8 mouse cellular contexts compared by ENCODE assay signal in the genomic region with DNA sequence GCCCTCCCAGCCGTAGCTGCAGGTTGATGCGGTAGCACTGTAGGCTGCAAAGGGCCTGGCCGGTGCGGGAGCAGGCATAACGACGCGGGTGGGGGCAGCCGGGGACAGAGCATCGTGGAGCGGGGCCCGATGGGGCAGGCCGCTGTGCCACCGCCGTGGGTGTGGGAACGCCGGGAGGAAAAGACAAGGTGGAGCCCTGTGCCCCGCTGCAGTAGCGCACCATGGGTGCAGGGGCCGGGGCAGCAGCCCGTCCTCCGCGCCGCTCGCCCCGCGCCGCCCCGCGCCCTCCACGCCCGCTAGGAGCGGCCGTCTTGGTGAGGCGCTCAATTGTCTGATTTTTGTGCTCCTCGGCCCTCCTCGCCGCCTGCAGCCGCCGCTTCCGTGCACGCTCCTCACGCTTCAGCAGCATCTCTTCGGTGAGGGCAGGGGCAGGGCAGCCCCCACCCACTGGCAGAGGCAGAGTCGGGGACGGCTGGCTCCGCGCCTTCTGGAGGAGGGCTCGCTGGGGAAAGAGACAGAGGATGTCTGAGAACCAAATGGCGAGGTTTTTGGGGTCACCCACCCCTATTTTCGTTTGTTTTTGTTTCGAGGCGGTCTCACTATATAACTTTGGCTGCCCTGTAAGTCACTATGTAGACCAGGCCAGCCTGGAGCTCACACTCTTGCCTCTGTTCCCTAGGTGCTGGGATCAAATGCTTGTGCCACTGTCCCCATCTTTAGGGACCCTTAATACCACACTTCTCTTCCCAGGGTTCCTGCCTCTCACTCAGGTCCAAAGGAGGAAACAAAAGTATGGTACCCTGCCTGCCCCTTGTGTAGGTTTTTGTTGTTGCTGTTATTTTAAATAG. TPM values are rescaled to one million over a fixed set of nuclear protein-coding genes. Genes with fewer than 3 reads are reported as not detected.
A peak's percentile ranks its signal among the peaks of the same experiment; 100 is the strongest.
DNase-seq lines count a peak whose midpoint lies in the region; ATAC-seq and TF ChIP-seq lines count a peak whose summit lies in the region.

No protein-coding gene starts in this region.

- peak overlapping the region; percentile 94 for H3K9ac ChIP-seq in heart, embryonic 13.5 days
- H3K9ac ChIP-seq in ES-Bruce4 (ENCODE audit: low read depth, poor library complexity, severe bottlenecking), result peak overlapping the region; percentile 86
- H3K9ac ChIP-seq in embryonic facial prominence, embryonic 11.5 days (replicated peaks; ENCODE audit: low read length), result peak overlapping the region; percentile 98
- H3K9ac ChIP-seq in midbrain, embryonic 13.5 days (replicated peaks), result peak overlapping the region; percentile 91

- peaks cover 32% of the 10 kb centered on the region for H3K36me3 ChIP-seq in heart, embryonic 13.5 days
- H3K36me3 ChIP-seq in ES-Bruce4 (ENCODE audit: control insufficient read depth, insufficient read depth, low read length, poor library complexity, severe bottlenecking), result 0 out of 2 replicates have a peak, but pooled peaks cover under 1% of the 10 kb centered on the region
- H3K36me3 ChIP-seq in embryonic facial prominence, embryonic 11.5 days (replicated peaks; ENCODE audit: control insufficient read depth, insufficient read depth, low read depth, low read length), result no peaks in the 10 kb centered on the region; the same call in 1 of the 2 replicates
- peaks cover 28% of the 10 kb centered on the region for H3K36me3 ChIP-seq in midbrain, embryonic 13.5 days

- no peak for DNase-seq in heart, postnatal 4 days
- peak; percentile 40 for DNase-seq in embryonic facial prominence, embryonic 11.5 days (ENCODE audit: low spot score)
- DNase-seq in c-Kit-positive CD71-positive TER-119-positive erythroid progenitor cells, embryonic 14.5 days (ENCODE audit: low spot score), result no peak
- DNase-seq in adrenal gland, postnatal 14 days, result no peak

- TF ChIP-seq CTCF in ES-Bruce4 (IDR thresholded peaks at IDR 0.05; ENCODE audit: low read depth, low read length), result no peak

- 2% methylated on average over 52 of the region's 52 CpGs for WGBS in heart, embryonic 13.5 days
- 1% methylated on average over 35 of the region's 52 CpGs for WGBS in embryonic facial prominence, embryonic 11.5 days
- WGBS in midbrain, embryonic 13.5 days, result 1% methylated on average over 47 of the region's 52 CpGs

- H3K27me3 ChIP-seq in heart, embryonic 13.5 days (replicated peaks), result no peaks in the 10 kb centered on the region
- H3K27me3 ChIP-seq in ES-Bruce4 (ENCODE audit: control insufficient read depth, insufficient read depth, low read length, poor library complexity, severe bottlenecking), result no peaks in the 10 kb centered on the region
- H3K27me3 ChIP-seq in embryonic facial prominence, embryonic 11.5 days (ENCODE audit: control insufficient read depth, insufficient read depth, low read length), result no peaks in the 10 kb centered on the region
- H3K27me3 ChIP-seq in midbrain, embryonic 13.5 days, result no peaks in the 10 kb centered on the region

- no peak for TF ChIP-seq POLR2A in ES-Bruce4 (IDR thresholded peaks at IDR 0.05; ENCODE audit: insufficient read depth, low read length)

- peak overlapping the region; percentile 80 for H3K4me3 ChIP-seq in heart, embryonic 13.5 days
- H3K4me3 ChIP-seq in ES-Bruce4 (ENCODE audit: low read depth, low read length), result peak overlapping the region; percentile 85
- peak overlapping the region; percentile 54 for H3K4me3 ChIP-seq in embryonic facial prominence, embryonic 11.5 days (ENCODE audit: low read depth, low read length)
- H3K4me3 ChIP-seq in midbrain, embryonic 13.5 days (replicated peaks), result peak overlapping the region; percentile 74

- ATAC-seq in heart, embryonic 13.5 days (ENCODE audit: extremely low read depth, insufficient number of reproducible peaks, low FRiP score, low TSS enrichment), result peak; percentile 51
- peak; percentile 2 for ATAC-seq in embryonic facial prominence, embryonic 11.5 days (replicated peaks; ENCODE audit: insufficient number of reproducible peaks, low FRiP score, low TSS enrichment, low read depth)
- peak; percentile 5 for ATAC-seq in inflammation-experienced regulatory T-cells, adult 6 months
- peak; percentile 8; the same call in 1 of the 2 replicates for ATAC-seq in midbrain, embryonic 13.5 days

- peak overlapping the region; percentile 99 for H3K4me2 ChIP-seq in heart, embryonic 13.5 days
- H3K4me2 ChIP-seq in embryonic facial prominence, embryonic 11.5 days (ENCODE audit: low read depth, low read length), result peak overlapping the region; percentile 97
- H3K4me2 ChIP-seq in midbrain, embryonic 13.5 days (replicated peaks), result peak overlapping the region; percentile 98

- peaks cover 49% of the 10 kb centered on the region for H3K4me1 ChIP-seq in heart, embryonic 13.5 days
- H3K4me1 ChIP-seq in ES-Bruce4 (ENCODE audit: control insufficient read depth, insufficient read depth, low read length), result no peaks in the 10 kb centered on the region
- H3K4me1 ChIP-seq in embryonic facial prominence, embryonic 11.5 days (ENCODE audit: control insufficient read depth, insufficient read depth, low read length), result peaks cover 8% of the 10 kb centered on the region
- peaks cover 67% of the 10 kb centered on the region for H3K4me1 ChIP-seq in midbrain, embryonic 13.5 days (replicated peaks)

- H3K27ac ChIP-seq in heart, embryonic 13.5 days (replicated peaks), result peak overlapping the region; percentile 95
- H3K27ac ChIP-seq in ES-Bruce4 (ENCODE audit: insufficient read depth, low read length), result peak overlapping the region; percentile 25; the same call in 1 of the 2 replicates
- peak overlapping the region; percentile 99 for H3K27ac ChIP-seq in embryonic facial prominence, embryonic 11.5 days (replicated peaks; ENCODE audit: low read depth, low read length)
- peak overlapping the region; percentile 99 for H3K27ac ChIP-seq in midbrain, embryonic 13.5 days

- TF ChIP-seq EP300 in ES-Bruce4 (IDR thresholded peaks at IDR 0.05; ENCODE audit: insufficient read depth, low read depth, low read length), result no peak

- no peaks in the 10 kb centered on the region for H3K9me3 ChIP-seq in heart, embryonic 13.5 days
- H3K9me3 ChIP-seq in ES-Bruce4 (replicated peaks; ENCODE audit: control insufficient read depth, insufficient read depth, low read length, poor library complexity, severe bottlenecking), result no peaks in the 10 kb centered on the region
- no peaks in the 10 kb centered on the region for H3K9me3 ChIP-seq in embryonic facial prominence, embryonic 11.5 days (replicated peaks; ENCODE audit: control insufficient read depth, low read length)
- no peaks in the 10 kb centered on the region for H3K9me3 ChIP-seq in midbrain, embryonic 13.5 days

RNA-seq across cellular contexts. Expression of a gene that starts 0.7 kb away (rescaled TPM):
- 88.8 and 99.2 TPM in 2 replicates for polyA plus RNA-seq in heart, embryonic 13.5 days (2015; fragmentation: Nextera tagmentation; extraction: Ambion mirVana)
- total RNA-seq in heart, postnatal 4 days (2021), result 10 to 100 TPM; 80.4 to 86.8 TPM
- polyA plus RNA-seq in ES-Bruce4 (2011; ENCODE audit: insufficient read depth, insufficient read length, low read depth, missing spikeins), result 26.7 and 32.4 TPM in 2 replicates
- polyA plus RNA-seq in embryonic facial prominence, embryonic 11.5 days (2014; fragmentation: Nextera tagmentation; extraction: Ambion mirVana), result 146 and 156 TPM in 2 replicates
- 10 to 100 TPM; 25.1 to 28.9 (median 28.3) TPM for polyA plus RNA-seq in inflammation-experienced regulatory T-cells, adult 6 months (2017; shearing (Covaris generic))
- polyA plus RNA-seq in midbrain, embryonic 13.5 days (2015; fragmentation: Nextera tagmentation; extraction: Ambion mirVana), result 228 and 253 TPM in 2 replicates
- total RNA-seq in adrenal gland, postnatal 14 days (2021), result 64.5 and 69.3 TPM in 2 replicates

RNA-seq across cellular contexts. Expression of a gene that starts 3.1 kb away (rescaled TPM):
- 8.2 and 8.7 TPM in 2 replicates for polyA plus RNA-seq in heart, embryonic 13.5 days (2015; fragmentation: Nextera tagmentation; extraction: Ambion mirVana)
- total RNA-seq in heart, postnatal 4 days (2021), result 10 to 100 TPM; 14.9 to 17.4 TPM
- polyA plus RNA-seq in ES-Bruce4 (2011; ENCODE audit: insufficient read depth, insufficient read length, low read depth, missing spikeins), result 9.0 and 11.6 TPM in 2 replicates
- 17.5 and 19.5 TPM in 2 replicates for polyA plus RNA-seq in embryonic facial prominence, embryonic 11.5 days (2014; fragmentation: Nextera tagmentation; extraction: Ambion mirVana)
- 1 to 10 TPM in 2 of 3 experiments, not detected in 1; 1.0 to 2.8 TPM for polyA plus RNA-seq in inflammation-experienced regulatory T-cells, adult 6 months (2017; shearing (Covaris generic))
- 12.1 and 14.9 TPM in 2 replicates for polyA plus RNA-seq in midbrain, embryonic 13.5 days (2015; fragmentation: Nextera tagmentation; extraction: Ambion mirVana)
- total RNA-seq in adrenal gland, postnatal 14 days (2021), result 19.3 and 22.5 TPM in 2 replicates

RNA-seq across cellular contexts. Expression of a gene that starts 6.8 kb away (rescaled TPM):
- polyA plus RNA-seq in heart, embryonic 13.5 days (2015; fragmentation: Nextera tagmentation; extraction: Ambion mirVana), result 18.5 and 22.0 TPM in 2 replicates
- 10 to 100 TPM; 11.3 to 12.3 TPM for total RNA-seq in heart, postnatal 4 days (2021)
- polyA plus RNA-seq in ES-Bruce4 (2011; ENCODE audit: insufficient read depth, insufficient read length, low read depth, missing spikeins), result 23.3 and 25.4 TPM in 2 replicates
- 22.1 and 23.9 TPM in 2 replicates for polyA plus RNA-seq in embryonic facial prominence, embryonic 11.5 days (2014; fragmentation: Nextera tagmentation; extraction: Ambion mirVana)
- polyA plus RNA-seq in inflammation-experienced regulatory T-cells, adult 6 months (2017; shearing (Covaris generic)), result 10 to 100 TPM in 2 of 3 experiments, 1 to 10 TPM in 1; 7.7 to 13.3 (median 12.9) TPM
- polyA plus RNA-seq in midbrain, embryonic 13.5 days (2015; fragmentation: Nextera tagmentation; extraction: Ambion mirVana), result 16.0 and 26.9 TPM in 2 replicates
- total RNA-seq in adrenal gland, postnatal 14 days (2021), result 51.1 and 56.5 TPM in 2 replicates

RNA-seq across cellular contexts. Expression of a gene that starts 13.2 kb away (rescaled TPM):
- 19.5 and 21.6 TPM in 2 replicates for polyA plus RNA-seq in heart, embryonic 13.5 days (2015; fragmentation: Nextera tagmentation; extraction: Ambion mirVana)
- 10 to 100 TPM; 11.7 to 13.1 TPM for total RNA-seq in heart, postnatal 4 days (2021)
- 10.4 and 10.5 TPM in 2 replicates for polyA plus RNA-seq in ES-Bruce4 (2011; ENCODE audit: insufficient read depth, insufficient read length, low read depth, missing spikeins)
- 17.7 and 18.3 TPM in 2 replicates for polyA plus RNA-seq in embryonic facial prominence, embryonic 11.5 days (2014; fragmentation: Nextera tagmentation; extraction: Ambion mirVana)
- 1 to 10 TPM in 1 of 3 experiments, not detected in 2; 3.7 TPM for polyA plus RNA-seq in inflammation-experienced regulatory T-cells, adult 6 months (2017; shearing (Covaris generic))
- 16.5 and 18.8 TPM in 2 replicates for polyA plus RNA-seq in midbrain, embryonic 13.5 days (2015; fragmentation: Nextera tagmentation; extraction: Ambion mirVana)
- 9.1 and 13.6 TPM in 2 replicates for total RNA-seq in adrenal gland, postnatal 14 days (2021)

RNA-seq across cellular contexts. Expression of a gene that starts 13.2 kb away (rescaled TPM):
- polyA plus RNA-seq in heart, embryonic 13.5 days (2015; fragmentation: Nextera tagmentation; extraction: Ambion mirVana), result 134 and 176 TPM in 2 replicates
- 100 to 1,000 TPM; 105 to 120 TPM for total RNA-seq in heart, postnatal 4 days (2021)
- 29.5 and 36.4 TPM in 2 replicates for polyA plus RNA-seq in ES-Bruce4 (2011; ENCODE audit: insufficient read depth, insufficient read length, low read depth, missing spikeins)
- 126 and 129 TPM in 2 replicates for polyA plus RNA-seq in embryonic facial prominence, embryonic 11.5 days (2014; fragmentation: Nextera tagmentation; extraction: Ambion mirVana)
- 10 to 100 TPM; 60.0 to 78.3 (median 66.2) TPM for polyA plus RNA-seq in inflammation-experienced regulatory T-cells, adult 6 months (2017; shearing (Covaris generic))
- polyA plus RNA-seq in midbrain, embryonic 13.5 days (2015; fragmentation: Nextera tagmentation; extraction: Ambion mirVana), result 137 and 146 TPM in 2 replicates
- 114 and 119 TPM in 2 replicates for total RNA-seq in adrenal gland, postnatal 14 days (2021)

Comparison
In these comparisons a context has a peak if more than half of its experiments do, and no peak if none do; other contexts are left out.
1. H3K27ac ChIP-seq: peak in every context shown above with its lines; median percentile 99 in embryonic facial prominence, embryonic 11.5 days; 99 in midbrain, embryonic 13.5 days; 95 in heart, embryonic 13.5 days; 25 in ES-Bruce4.